In genomic region chr10:24131451-24132262, GRCm38 (mm10) we compare ENCODE assay signal across 8 mouse cellular contexts. TPM values are rescaled to one million over a fixed set of nuclear protein-coding genes. Genes with fewer than 3 reads are reported as not detected.
DNase-seq lines count a peak whose midpoint lies in the region; ATAC-seq and TF ChIP-seq lines count a peak whose summit lies in the region.

No protein-coding gene starts in this region.

- H3K9ac ChIP-seq in forebrain, embryonic 16.5 days (replicated peaks; ENCODE audit: low read depth, low read length), result no peak overlapping the region

- no peak for TF ChIP-seq POLR2A in cerebellum, adult 2 months (IDR thresholded peaks at IDR 0.05; ENCODE audit: borderline replicate concordance, insufficient read depth, low read length)

- DNase-seq in urinary bladder, postnatal 14 days (ENCODE audit: low spot score), result peak; percentile 68
- no peak for DNase-seq in urinary bladder, postnatal 10 days (ENCODE audit: low spot score)
- DNase-seq in cerebellum, adult 2 months, result peak; percentile 18 to 57
- peak; percentile 80 for DNase-seq in hindlimb bud, embryonic 11.5 days (ENCODE audit: extremely low spot score, low read depth, low spot score)
- peak; percentile 29 to 55 for DNase-seq in left cerebral cortex, adult 2 months (ENCODE audit: extremely low spot score in 1 of 2, low spot score in 2 of 2)
- DNase-seq in spleen, postnatal 4 days (ENCODE audit: low spot score in 2 of 2), result peak; percentile 55 to 76

- peak overlapping the region; percentile 31 for H3K4me2 ChIP-seq in forebrain, embryonic 16.5 days (ENCODE audit: low read length)

- WGBS in cerebellum, adult 2 months, result 14% methylated on average over 9 of the region's 9 CpGs
- WGBS in forebrain, embryonic 16.5 days, result 21% methylated on average over 9 of the region's 9 CpGs

- H3K27me3 ChIP-seq in cerebellum, adult 2 months (ENCODE audit: control insufficient read depth, insufficient read depth, low read length), result no peaks in the 10 kb centered on the region
- no peaks in the 10 kb centered on the region for H3K27me3 ChIP-seq in forebrain, embryonic 16.5 days (replicated peaks; ENCODE audit: control insufficient read depth, insufficient read depth, low read length)

- intact Hi-C loops in left cerebral cortex, adult 2 months (cut with DNase I), result loop anchor here (2.0 to 5.0 kb wide), 2 partner anchors 154 to 319 kb away; no protein-coding TSS in a partner anchor

- peak; percentile 49 for TF ChIP-seq CTCF in cerebellum, adult 2 months (IDR thresholded peaks at IDR 0.05; ENCODE audit: borderline replicate concordance, insufficient read depth, low read depth, low read length)
- peak; percentile 88 for TF ChIP-seq CTCF in left cerebral cortex, adult 2 months (IDR thresholded peaks at IDR 0.05)

- no peaks in the 10 kb centered on the region for H3K9me3 ChIP-seq in forebrain, embryonic 16.5 days (ENCODE audit: control insufficient read depth, low read length)

- H3K27ac ChIP-seq in cerebellum, adult 2 months (ENCODE audit: insufficient read depth, low read length), result no peak overlapping the region
- H3K27ac ChIP-seq in forebrain, embryonic 16.5 days (ENCODE audit: low read length), result no peak overlapping the region
- H3K27ac ChIP-seq in left cerebral cortex, adult 2 months, result no peak overlapping the region

- ATAC-seq in forebrain, embryonic 16.5 days, result peak; percentile 90
- peak; percentile 71 for ATAC-seq in megakaryocyte progenitor cell, adult 5-6 weeks (replicated peaks; ENCODE audit: poor library complexity)

- no peaks in the 10 kb centered on the region for H3K36me3 ChIP-seq in forebrain, embryonic 16.5 days (ENCODE audit: control insufficient read depth, insufficient read depth)

- no peak overlapping the region for H3K4me3 ChIP-seq in cerebellum, adult 2 months (replicated peaks; ENCODE audit: insufficient read depth, low read depth, low read length)
- H3K4me3 ChIP-seq in forebrain, embryonic 16.5 days (replicated peaks; ENCODE audit: low read length), result 0 out of 2 replicates have a peak overlapping the region, but pooled peaks have one; percentile 18
- no peak overlapping the region for H3K4me3 ChIP-seq in left cerebral cortex, adult 2 months

- H3K4me1 ChIP-seq in cerebellum, adult 2 months (ENCODE audit: control insufficient read depth, insufficient read depth, low read length), result no peaks in the 10 kb centered on the region
- H3K4me1 ChIP-seq in forebrain, embryonic 16.5 days (replicated peaks; ENCODE audit: control insufficient read depth, insufficient read depth, low read length), result no peaks in the 10 kb centered on the region

RNA-seq across cellular contexts. Expression of gene Stx7, which starts 17.4 kb away (rescaled TPM):
- polyA plus RNA-seq in cerebellum, adult 2 months (2012; rRNA removed), result 146 and 147 TPM in 2 replicates
- polyA plus RNA-seq in forebrain, embryonic 16.5 days (2015; fragmentation: Nextera tagmentation; extraction: Ambion mirVana), result 287 and 301 TPM in 2 replicates
- total RNA-seq in left cerebral cortex, adult 2 months (2021), result 100 to 1,000 TPM; 136 to 144 TPM
- total RNA-seq in megakaryocyte progenitor cell, adult 5-6 weeks (2015), result 53.4 and 64.1 TPM in 2 replicates
- 47.2 and 55.5 TPM in 2 replicates for total RNA-seq in megakaryocyte progenitor cell, adult 5-6 weeks (2017)

RNA-seq across cellular contexts. Expression of gene Taar9, which starts 22.3 kb away (rescaled TPM):
- not detected in 2 replicates for polyA plus RNA-seq in cerebellum, adult 2 months (2012; rRNA removed)
- not detected in 2 replicates for polyA plus RNA-seq in forebrain, embryonic 16.5 days (2015; fragmentation: Nextera tagmentation; extraction: Ambion mirVana)
- not detected for total RNA-seq in left cerebral cortex, adult 2 months (2021)
- not detected in 2 replicates for total RNA-seq in megakaryocyte progenitor cell, adult 5-6 weeks (2015)
- not detected in 2 replicates for total RNA-seq in megakaryocyte progenitor cell, adult 5-6 weeks (2017)

RNA-seq across cellular contexts. Expression of gene Taar8c, which starts 29.9 kb away (rescaled TPM):
- not detected in 2 replicates for polyA plus RNA-seq in cerebellum, adult 2 months (2012; rRNA removed)
- polyA plus RNA-seq in forebrain, embryonic 16.5 days (2015; fragmentation: Nextera tagmentation; extraction: Ambion mirVana), result not detected in 2 replicates
- total RNA-seq in left cerebral cortex, adult 2 months (2021), result not detected
- total RNA-seq in megakaryocyte progenitor cell, adult 5-6 weeks (2015), result not detected in 2 replicates
- total RNA-seq in megakaryocyte progenitor cell, adult 5-6 weeks (2017), result not detected in 2 replicates

RNA-seq across cellular contexts. Expression of gene Taar8b, which starts 39.6 kb away (rescaled TPM):
- not detected in 2 replicates for polyA plus RNA-seq in cerebellum, adult 2 months (2012; rRNA removed)
- polyA plus RNA-seq in forebrain, embryonic 16.5 days (2015; fragmentation: Nextera tagmentation; extraction: Ambion mirVana), result not detected in 2 replicates
- not detected for total RNA-seq in left cerebral cortex, adult 2 months (2021)
- total RNA-seq in megakaryocyte progenitor cell, adult 5-6 weeks (2015), result not detected in 2 replicates
- total RNA-seq in megakaryocyte progenitor cell, adult 5-6 weeks (2017), result not detected in 2 replicates

RNA-seq across cellular contexts. Expression of gene Taar8a, which starts 55.4 kb away (rescaled TPM):
- not detected in 2 replicates for polyA plus RNA-seq in cerebellum, adult 2 months (2012; rRNA removed)
- not detected in 2 replicates for polyA plus RNA-seq in forebrain, embryonic 16.5 days (2015; fragmentation: Nextera tagmentation; extraction: Ambion mirVana)
- not detected for total RNA-seq in left cerebral cortex, adult 2 months (2021)
- total RNA-seq in megakaryocyte progenitor cell, adult 5-6 weeks (2015), result not detected in 2 replicates
- total RNA-seq in megakaryocyte progenitor cell, adult 5-6 weeks (2017), result not detected in 2 replicates
